Mouse (Mus musculus) mouse embryonic stem cell (cell line): ENCODE measurements at regions not wholly inside any gene's neighbourhood (a gene's known extent, or its start where the extent isn't known, plus 50 kb on each side); places are given as distances from the start of the nearest gene placed in this dataset.

Experiments
- in situ Hi-C, 2 experiments: fragments of 300-500 bp; cut with MboI; formaldehyde crosslinking; loops; 1 replicate in 1 of 2; 3 replicates in 1 of 2; pipeline ENCODE4 v1.14.3; 2019 to 2020; ENCODE audit warnings: low sequenced_read_pairs in 2 of 2, low pct_unique_long_range_greater_than_20kb in 1 of 2, mixed read lengths in 1 of 2; ENCODE audit not compliant: unreplicated experiment in 1 of 2

DNA sequence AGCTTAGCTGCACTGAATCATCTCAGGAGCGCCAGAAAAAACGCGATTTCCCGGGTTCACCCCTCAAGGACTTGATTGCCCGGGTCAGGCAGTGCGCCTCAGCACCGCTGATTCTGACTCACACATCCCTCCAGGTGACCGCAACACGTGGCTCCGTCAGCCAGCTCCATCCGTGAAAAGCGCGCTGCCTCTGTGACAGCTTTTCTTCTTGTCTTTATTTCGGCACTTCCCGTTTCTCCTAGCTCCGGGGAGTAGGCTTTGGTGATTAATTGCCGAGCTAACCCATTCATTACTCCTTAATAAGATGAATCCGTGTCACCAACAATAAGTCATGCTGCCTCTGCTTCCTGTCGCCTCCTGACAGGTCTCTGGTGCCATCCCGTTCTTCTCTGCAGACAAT is 108.6 kb downstream of the Katnal1 start:
- in situ Hi-C loops: no loop called here

DNA sequence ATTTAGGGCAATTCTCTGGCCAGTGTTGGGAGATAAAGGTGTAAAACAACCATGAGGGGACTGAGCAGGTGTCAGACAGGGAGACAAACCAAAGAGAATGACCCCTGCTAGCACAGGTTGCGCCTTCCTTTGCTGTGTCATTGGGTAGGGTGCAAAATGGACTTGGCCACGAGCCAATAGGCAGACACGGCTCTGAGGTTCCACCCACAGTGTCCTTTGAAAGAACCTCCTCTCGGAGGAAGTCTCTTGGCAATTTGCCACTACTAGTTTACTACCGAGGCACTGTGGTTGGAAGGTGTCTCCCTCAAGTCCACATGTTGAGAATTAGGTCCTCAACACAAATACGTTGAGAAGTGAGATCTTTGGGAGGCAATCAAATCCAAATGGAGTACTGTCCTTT is 109.7 kb downstream of the Katnal1 start:
- in situ Hi-C loops: no loop called here

DNA sequence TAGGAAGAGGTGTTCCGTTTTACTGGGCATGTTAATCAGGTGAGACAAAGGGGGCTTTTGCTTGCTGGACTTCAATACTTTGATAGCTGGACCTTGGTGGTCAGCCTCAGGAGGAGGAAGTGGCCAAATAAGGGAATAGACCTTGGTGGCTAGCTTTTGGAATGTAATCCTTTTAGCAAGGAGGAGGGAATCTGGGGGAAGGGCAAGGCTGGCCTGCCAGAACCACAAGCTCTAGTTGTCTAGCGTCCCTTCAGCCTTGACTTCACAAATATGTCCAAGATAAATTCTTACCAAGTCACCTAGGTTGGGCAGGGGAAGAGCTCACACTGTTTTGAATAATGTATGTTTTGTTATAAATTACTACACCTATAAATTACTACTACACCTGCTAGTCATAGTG is 110.4 kb downstream of the Katnal1 start:
- in situ Hi-C loops: no loop called here

DNA sequence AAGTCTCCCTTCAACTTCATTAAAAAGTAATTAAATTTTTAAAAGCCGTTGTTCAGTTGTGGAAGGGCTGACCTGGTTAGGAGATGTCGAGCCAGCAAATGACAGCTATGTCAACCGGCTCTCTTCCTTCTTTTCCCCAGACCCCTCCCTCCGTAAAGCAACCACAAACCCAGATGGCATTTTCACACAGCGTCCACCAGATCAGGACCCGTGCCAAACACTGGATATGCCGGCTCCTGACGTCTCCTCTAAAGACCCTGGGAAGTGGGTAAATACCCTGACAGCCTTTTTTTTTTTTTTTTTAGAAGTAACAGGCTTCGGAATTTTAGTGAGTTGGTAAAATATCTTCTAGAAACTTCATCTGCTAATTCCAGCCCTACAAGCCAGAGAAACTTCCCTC is 116.3 kb downstream of the Katnal1 start:
- in situ Hi-C loops: loop anchor here in 1 of 2 experiments (5.0 kb wide), 1 partner anchor 64 kb away; no protein-coding TSS in a partner anchor

DNA sequence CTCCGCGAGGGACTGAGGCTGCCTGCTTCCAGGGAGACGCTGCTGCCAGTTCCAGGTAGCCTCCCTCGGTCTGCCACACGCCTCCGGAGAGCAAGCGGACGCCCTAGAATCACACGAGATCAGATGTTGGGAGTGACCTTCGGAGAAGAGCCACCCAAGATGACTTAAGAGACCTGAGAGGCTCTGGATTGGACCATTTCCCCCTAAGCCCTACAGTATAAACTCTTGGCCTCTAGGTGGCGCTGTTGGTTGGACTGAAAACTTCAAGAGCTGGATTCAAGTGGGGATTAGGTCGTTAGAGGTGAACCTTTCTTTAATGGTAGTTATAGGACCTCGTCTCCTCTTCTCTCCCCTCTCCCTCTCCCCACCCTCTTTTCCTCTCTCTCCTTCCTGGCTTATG is 117.1 kb downstream of the Katnal1 start:
- in situ Hi-C loops: loop anchor here in 1 of 2 experiments (5.0 kb wide), 1 partner anchor 65 kb away; no protein-coding TSS in a partner anchor

DNA sequence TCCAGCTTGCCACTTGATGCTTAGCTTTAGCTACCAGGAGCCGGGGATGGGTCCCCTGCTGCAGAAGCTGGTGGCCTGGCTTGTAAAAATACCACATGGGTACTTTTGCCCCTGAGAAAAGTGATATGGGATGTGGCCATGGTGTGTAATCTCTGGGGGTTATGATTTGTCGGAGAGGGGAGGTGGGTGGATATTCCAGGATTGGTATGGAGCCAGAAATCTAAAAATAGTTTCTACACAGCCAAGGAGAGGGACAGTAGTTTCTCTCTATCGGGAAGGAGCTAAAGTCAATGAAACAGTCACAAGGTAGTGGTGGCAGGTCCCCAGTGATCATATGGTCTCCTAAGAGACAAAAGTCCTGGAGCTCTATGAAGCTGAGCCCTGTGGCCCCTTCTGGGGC is 119.6 kb downstream of the Katnal1 start:
- in situ Hi-C loops: no loop called here

DNA sequence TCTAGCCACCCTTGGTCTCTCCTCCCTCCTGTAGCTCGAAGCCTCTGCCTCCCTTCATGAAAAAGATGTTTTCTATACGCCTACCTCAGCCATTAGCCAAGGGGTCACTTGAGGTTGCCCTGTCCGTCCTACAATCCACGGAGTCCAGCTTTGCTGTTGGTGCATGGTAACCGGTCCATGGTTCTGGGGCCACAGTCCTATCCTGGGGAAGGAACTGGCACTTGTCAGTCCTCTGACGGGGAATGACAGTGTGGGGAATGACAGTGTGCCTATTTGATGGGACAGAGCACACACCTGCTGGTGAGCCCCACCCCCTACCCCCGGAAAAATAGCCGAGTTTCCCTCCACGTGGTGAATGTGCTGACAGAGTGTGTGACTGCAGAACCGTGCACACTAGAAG is 120.1 kb downstream of the Katnal1 start:
- in situ Hi-C loops: no loop called here

DNA sequence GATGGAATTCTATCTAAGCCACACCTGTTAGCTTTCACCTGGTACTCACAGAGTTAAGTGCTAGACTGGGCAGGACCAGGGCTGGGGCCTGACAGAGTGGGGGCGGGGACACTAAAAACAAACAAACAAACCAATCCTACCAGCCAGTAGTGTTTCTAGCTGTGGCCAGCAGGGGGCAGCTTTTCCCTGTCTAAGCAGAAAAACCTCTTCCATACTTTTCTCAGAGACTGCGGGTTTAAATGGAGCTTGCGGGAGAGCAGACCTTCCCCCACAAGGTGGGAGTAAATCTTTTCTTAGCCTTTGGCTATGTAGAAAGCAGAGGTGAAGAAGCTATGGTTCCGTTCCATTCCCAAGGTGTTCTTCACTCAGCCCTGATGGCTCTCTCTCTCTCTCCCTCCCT is 120.7 kb downstream of the Katnal1 start:
- in situ Hi-C loops: no loop called here

DNA sequence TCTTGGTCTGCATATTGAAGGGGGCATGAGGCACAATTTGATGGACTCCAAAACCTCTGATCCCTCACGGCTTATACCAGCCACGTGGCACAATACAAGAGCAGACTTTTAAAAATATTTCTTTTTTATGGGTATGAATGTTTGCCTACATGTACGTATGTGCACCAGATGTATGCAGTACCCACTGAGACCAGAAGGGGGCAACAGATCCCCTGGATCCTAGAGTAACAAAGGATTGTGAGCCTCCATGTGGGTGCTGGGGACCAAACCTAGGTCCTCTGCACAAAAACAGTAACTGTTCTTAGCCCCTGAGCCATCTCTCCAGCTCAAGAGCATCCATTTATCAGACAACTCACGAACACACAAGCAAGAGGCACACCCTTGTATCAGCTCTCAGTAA is 121.5 kb downstream of the Katnal1 start:
- in situ Hi-C loops: no loop called here

DNA sequence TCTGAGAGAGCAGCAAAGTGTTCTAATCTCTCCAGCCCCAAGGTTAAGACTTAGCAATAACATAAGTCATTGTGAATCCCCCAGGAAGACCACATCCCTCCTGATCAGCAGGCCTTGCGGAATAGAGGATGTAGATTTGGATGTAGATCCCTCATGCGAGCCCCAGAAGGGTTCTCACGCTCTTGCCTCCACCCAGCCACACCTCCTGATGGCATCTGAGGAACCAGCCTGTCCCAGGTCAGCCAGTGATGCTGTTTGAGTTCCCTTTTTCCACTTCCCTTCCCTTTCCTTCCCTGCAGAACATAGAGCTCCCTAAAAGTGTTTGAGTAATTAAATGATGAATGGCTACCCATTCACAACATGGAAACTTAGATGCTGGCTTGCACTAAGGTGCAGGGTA is 124.1 kb downstream of the Katnal1 start:
- in situ Hi-C loops: no loop called here

DNA sequence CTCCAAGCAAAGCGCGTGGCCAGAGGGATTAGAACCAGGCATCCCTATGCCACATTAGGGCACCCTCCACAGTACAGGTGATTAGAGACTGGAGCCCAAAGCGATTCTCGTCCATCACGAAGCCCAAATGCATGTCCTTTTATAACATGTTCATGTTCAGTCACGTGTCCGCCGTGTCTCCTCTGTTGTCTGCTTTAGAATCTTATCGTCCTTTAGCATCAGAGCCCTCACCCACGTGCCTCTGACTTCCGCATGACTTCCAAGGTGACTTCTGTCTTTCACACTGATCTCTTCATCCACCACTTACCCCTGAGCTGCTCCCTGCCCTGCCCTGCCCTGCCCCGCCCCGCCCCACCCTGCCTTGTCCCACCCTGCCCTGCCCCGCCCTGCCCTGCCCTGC is 125.3 kb downstream of the Katnal1 start:
- in situ Hi-C loops: no loop called here

DNA sequence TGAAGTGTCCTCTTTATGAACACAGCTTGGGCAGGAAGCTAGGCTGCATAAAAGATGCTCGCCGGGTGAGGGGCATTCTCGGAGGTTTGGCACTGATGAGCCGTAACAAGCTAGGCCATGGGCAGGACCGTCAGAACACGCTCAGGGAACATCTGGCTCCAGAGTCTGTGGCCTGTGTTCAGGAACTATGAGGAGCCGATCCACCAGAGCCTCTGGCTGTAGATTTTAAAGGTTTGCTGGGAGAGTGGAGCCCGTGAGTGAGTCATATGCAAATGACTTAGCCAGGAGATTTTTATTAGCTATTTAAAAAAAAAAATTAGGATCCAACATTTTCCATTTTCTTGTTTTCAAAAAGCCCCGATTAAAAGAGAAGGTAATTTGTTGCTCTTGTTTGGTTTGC is 126.4 kb downstream of the Katnal1 start:
- in situ Hi-C loops: no loop called here

DNA sequence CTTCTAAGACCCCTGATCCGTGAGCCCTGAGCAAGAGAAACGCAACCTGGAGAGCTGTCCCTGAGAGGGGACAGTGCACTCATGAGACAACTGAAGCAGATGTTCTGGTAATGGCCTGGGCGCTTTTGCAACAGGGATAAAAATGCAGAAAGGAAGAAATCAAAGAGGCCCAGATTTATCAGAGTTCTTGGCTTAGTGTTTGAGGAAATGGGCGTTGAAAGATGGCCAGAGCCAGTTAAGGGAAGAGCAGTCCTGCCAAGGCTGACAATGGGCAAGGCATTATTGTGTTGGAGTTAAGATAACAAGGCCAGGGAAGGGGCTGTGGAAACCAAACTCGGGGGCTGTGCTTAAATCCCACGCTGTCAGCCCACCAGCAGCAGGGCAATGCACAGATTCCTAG is 130.6 kb downstream of the Katnal1 start:
- in situ Hi-C loops: no loop called here

DNA sequence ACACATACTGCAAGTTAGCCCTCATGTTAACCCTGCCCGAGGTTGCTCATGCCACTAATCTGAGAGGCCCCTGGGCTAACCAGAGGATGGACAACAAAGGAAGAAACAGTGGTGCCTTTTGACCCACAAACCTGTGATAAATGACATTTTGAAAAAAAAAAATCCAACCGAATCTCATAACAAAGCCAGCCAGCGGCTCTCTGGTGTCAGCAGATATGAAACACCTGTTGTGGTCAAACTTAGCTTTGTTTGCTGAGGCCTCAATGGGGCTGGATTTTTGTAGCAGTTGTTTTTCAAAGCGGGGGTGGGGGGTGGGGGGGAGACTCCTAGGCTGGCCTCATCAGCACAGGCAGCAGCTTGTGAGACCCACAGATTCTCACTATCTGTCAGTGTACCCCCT is 133.0 kb downstream of the Katnal1 start:
- in situ Hi-C loops: no loop called here

DNA sequence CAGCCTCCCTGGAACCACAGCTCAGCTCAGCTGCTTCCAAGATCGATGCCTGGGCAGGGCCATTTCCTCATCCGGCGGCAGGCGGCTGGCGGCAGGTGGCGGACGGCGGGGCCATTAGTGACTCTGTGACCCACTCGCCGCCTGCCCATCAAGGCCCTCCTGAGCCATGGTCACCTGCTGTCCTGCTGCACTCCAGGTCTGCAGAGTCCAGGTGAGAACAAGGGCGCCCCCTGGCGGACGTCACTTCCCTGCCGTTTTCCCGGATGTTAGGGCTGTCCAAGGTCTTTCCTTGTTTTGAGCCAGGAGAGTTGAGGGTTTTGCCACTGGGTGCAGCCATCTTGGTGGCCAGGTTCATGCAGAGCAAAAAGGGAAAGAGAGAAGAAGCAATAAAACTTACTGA is 134.7 kb downstream of the Katnal1 start:
- in situ Hi-C loops: loop anchor here in 1 of 2 experiments (5.0 kb wide), 1 partner anchor 42 kb away; no protein-coding TSS in a partner anchor

DNA sequence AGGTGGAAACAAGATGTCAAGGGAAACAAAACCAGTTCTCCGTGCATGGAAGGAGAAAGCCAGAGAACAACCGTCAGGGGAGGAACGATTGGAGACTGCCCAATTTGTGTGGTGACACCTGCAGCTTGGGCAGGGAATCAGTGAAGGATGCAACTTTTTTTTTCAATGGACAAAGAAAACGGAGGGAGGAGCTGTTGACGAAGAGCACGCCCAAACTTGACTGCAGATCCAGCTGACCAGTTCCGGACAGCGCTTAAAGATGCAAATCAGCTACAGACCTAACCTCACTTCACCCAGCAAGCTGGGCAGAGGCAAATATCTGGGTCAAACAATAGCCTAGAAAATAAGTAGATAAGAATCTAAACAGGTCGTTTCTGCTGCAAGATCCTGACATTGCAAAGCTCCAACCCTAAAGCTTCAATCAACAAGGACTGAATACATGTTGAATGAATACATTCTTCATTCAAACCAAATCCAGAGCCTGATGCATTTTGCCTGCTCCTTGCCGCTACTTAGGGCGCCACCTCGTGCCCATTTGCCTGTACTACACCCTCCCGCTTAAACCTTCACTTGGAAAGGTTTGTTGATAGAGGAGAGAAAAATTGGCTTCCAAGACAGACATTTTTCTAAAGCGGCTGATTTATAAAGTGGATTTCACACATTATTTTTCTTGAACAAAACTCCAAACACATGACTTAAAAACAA is 136.2 kb downstream of the Katnal1 start:
- in situ Hi-C loops: loop anchor here in 1 of 2 experiments (5.0 kb wide), 1 partner anchor 41 kb away; no protein-coding TSS in a partner anchor

DNA sequence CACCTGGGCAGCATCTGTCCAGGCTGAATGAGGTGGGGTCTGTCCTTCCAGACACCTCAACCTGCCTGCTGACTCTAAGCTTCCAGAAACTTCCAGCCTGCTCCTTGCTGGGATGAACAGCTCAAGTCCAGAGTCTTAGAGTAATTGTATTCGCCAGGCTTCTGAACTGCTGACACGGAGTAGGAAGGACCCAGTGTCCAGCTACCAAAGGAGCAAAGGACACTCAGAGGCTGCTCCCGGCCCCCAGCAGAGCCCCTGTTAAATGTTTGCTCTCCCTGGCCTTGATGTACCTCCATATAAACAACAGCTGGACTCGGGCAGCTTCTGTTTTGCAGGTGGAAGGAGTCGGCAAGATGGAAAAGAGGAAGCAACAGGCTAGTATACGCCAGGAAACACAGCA is 137.5 kb downstream of the Katnal1 start:
- in situ Hi-C loops: loop anchor here in 1 of 2 experiments (5.0 kb wide), 1 partner anchor 39 kb away; no protein-coding TSS in a partner anchor

DNA sequence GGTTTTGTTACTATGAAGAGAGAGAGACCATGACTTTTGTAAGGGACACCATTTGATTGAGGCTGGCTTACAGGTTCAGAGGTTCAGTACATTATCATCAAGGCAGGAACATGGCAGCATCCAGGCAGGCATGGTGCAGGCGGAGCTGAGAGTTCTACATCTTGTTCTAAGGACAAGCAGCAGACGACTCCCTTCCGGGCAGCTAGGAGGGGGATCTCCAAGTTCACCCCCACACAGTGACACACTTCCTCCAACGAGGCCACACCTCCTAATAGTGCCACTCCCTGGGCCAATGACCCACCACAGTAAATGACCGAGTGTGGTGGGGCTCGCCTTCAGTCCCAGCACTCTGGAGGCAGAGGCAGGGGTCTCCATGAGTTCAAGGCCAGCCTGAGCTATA is 138.8 kb downstream of the Katnal1 start:
- in situ Hi-C loops: loop anchor here in 1 of 2 experiments (5.0 kb wide), 1 partner anchor 38 kb away; no protein-coding TSS in a partner anchor

DNA sequence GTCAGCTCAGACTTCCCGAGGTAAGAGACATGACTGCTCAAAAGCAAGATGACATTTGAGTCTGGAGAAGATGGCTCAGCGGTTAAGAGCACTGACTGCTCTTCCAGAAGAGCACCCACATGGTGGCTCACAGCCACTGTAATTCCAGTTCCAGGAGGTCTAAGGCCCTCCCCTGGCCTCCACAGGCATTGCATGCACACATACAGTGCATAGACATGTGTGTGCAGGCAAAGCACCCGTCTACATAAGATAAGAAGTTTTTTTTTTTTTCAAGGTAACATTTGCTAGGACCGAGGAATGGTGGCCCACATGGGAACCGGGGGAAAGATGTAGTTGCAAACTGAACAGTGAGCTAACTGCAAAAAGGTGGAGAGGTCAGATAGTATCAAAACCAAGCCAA is 139.3 kb downstream of the Katnal1 start:
- in situ Hi-C loops: loop anchor here in 1 of 2 experiments (5.0 kb wide), 1 partner anchor 38 kb away; no protein-coding TSS in a partner anchor

DNA sequence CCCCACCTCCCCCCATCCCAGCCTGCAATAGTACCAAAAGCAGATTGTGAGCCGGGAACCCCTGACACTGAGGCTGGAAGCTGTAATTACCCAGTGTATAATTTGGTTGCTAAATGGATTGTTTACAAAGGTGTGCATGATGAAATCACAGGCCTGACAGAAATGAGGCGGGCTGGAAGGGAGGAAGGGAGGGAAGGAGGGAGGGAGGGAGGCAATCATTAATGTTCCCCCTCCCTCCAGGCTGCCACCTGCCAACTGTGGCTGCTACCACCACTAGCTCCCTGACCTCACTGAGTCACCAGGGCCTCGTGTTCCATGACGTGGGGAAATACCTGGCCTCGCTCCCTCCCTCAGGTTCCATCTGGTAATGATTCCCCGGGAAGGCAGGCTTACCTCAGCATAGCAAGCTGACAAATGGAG is 140.0 kb downstream of the Katnal1 start:
- in situ Hi-C loops: no loop called here
